Mouse (Mus musculus): ENCODE data around the gene Bcl2l11. TPM values are rescaled to one million over a fixed set of nuclear protein-coding genes. Genes with fewer than 3 reads are reported as not detected.

The Bcl2l11 gene
- total RNA-seq, 1 experiment from 2014 or later: 23.3 TPM

- no peak for ATAC-seq (replicated peaks; ENCODE audit: low read depth, poor library complexity, severe bottlenecking)
Measured at GRCm38 (mm10) chr2:128197379-128197778, 71.5 kb downstream of the Bcl2l11 start.

DNA sequence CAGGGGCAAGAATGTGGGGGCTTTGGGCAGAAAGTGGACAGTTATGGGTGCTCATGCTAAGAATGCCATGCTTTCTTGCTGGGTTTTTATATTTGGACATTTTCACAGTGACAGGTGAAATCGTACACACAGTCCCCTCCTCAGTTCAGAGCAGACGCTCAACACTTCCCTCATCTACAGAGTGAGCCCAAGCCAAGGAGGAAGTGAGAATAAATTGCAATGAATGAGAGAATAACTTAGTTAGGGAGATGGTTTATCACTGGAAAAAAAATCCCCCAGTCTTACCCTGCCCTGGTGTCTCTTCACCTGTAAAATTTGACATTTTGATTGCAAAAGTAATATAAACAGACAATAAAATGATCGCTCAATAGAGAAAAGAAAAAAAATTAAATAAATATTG lies 77.3 kb downstream of the Bcl2l11 start:
- peak; percentile 73 for ATAC-seq (replicated peaks; ENCODE audit: low read depth, poor library complexity, severe bottlenecking)

GRCm38 (mm10) chr2:128203749-128204405 lies 78.0 kb downstream of the Bcl2l11 start:
- peak; percentile 73 for ATAC-seq (replicated peaks; ENCODE audit: low read depth, poor library complexity, severe bottlenecking)

GRCm38 (mm10) chr2:128208541-128208940 lies 82.7 kb downstream of the Bcl2l11 start:
- no peak for ATAC-seq (replicated peaks; ENCODE audit: low read depth, poor library complexity, severe bottlenecking)

GRCm38 (mm10) chr2:128209841-128210329 lies 84.0 kb downstream of the Bcl2l11 start:
- ATAC-seq (replicated peaks; ENCODE audit: low read depth, poor library complexity, severe bottlenecking): no peak

GRCm38 (mm10) chr2:128210376-128210775 lies 84.5 kb downstream of the Bcl2l11 start:
- ATAC-seq (replicated peaks; ENCODE audit: low read depth, poor library complexity, severe bottlenecking): no peak

DNA sequence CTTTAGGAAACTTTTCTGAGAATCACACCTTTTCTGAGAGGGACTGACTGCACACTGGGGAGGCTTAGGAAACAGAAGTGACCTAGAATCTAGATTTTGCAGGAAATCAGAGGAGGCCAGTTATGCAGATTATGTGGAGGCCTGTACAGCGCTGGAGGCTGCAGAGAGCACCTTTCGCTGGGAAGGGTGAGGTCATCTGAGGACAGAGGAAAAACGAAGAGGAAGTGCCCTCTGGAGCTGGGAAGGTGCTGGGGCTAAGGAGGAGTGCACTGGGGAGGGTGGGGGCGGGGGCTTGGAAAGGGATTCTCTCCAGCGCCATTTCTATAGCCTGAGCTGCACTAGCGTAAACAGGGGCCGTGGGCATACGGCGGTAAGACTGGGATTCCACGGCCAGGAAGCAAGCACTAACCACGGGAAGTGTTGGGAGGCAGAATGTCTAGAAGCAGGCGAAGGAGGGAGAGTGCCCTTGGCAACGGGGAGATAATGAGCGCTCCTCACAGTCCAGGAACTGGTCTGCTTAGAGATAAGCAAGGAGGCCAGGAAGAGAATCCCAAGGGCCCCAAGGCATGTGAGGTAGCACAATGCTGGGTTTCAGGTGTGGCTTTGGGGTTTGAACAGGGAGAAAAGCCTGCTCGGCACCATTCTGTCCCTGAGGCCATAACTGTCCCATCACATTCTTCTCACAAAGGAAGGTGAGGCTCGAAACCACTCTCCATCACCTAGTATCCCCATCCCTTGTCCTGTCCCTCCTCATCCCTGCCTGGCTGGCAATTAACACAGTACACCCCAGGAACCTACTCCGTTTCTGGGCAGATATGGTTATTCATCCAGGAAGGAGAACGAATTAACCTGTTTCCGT lies 85.4 kb downstream of the Bcl2l11 start:
- ATAC-seq (replicated peaks; ENCODE audit: low read depth, poor library complexity, severe bottlenecking): peak; percentile 67

DNA sequence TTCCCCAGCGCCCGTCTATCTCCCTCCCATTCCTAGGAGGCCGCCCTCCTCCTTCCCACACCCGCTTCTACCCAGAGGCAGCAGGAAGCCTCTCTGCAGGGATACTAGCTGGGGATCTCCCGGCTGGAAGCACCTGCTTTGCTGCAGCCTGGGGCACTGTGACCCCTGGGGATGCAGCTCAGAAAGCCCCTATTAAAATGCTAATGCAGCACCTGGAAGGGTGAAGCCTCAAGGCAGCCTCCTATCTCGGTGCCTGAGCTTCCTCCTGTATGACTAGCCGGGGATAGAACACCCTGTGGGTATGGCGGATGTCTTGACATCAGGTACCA lies 86.0 kb downstream of the Bcl2l11 start:
- ATAC-seq (replicated peaks; ENCODE audit: low read depth, poor library complexity, severe bottlenecking): no peak
